Mouse (Mus musculus): ENCODE results near the gene Cinp. TPM values are rescaled to one million over a fixed set of nuclear protein-coding genes. Genes with fewer than 3 reads are reported as not detected.

Cinp gene
- 10 to 100 TPM; 38.4 to 45.4 (median 43.2) TPM for polyA plus RNA-seq (2017; shearing (Covaris generic))

- peak; percentile 97 for ATAC-seq
These were observed at the start of gene Cinp, which contains the start of gene Tecpr2 for GRCm38 (mm10) chr12:110889036-110890020. TSS of gene Cinp (minus strand) at chr12:110889145. TSS of gene Tecpr2 (plus strand) at chr12:110889264.

- no peak for ATAC-seq
These were observed 48.6 kb upstream of the Cinp start for GRCm38 (mm10) chr12:110937496-110937895.

GRCm38 (mm10) chr12:110935983-110936620 is 47.2 kb upstream of the Cinp start:
- peak; percentile 47 for ATAC-seq

- peak; percentile 28 for ATAC-seq
These were observed 43.9 kb upstream of the Cinp start for GRCm38 (mm10) chr12:110932820-110933219.

GRCm38 (mm10) chr12:110921572-110921971 is 32.6 kb upstream of the Cinp start:
- no peak for ATAC-seq

- ATAC-seq, result no peak
These were observed 31.3 kb upstream of the Cinp start for GRCm38 (mm10) chr12:110920254-110920653.

GRCm38 (mm10) chr12:110915761-110916160 is 26.8 kb upstream of the Cinp start:
- ATAC-seq, result no peak

- no peak for ATAC-seq
These were observed 21.0 kb upstream of the Cinp start for GRCm38 (mm10) chr12:110909962-110910361.

- no peak for ATAC-seq
These were observed 18.9 kb upstream of the Cinp start for GRCm38 (mm10) chr12:110907845-110908244.

GRCm38 (mm10) chr12:110903536-110903935 is 14.6 kb upstream of the Cinp start:
- no peak for ATAC-seq

- no peak for ATAC-seq
These were observed 13.2 kb upstream of the Cinp start for GRCm38 (mm10) chr12:110902106-110902505.

GRCm38 (mm10) chr12:110891887-110892286 is 2.9 kb upstream of the Cinp start:
- ATAC-seq, result no peak

- no peak for ATAC-seq
These were observed 339 bp downstream of the Cinp start for GRCm38 (mm10) chr12:110888606-110889005.

GRCm38 (mm10) chr12:110888106-110888505 is 839 bp downstream of the Cinp start:
- peak; percentile 2 for ATAC-seq

- ATAC-seq, result no peak
These were observed 3.7 kb downstream of the Cinp start for GRCm38 (mm10) chr12:110885251-110885650.

GRCm38 (mm10) chr12:110882291-110882690 is 6.7 kb downstream of the Cinp start:
- no peak for ATAC-seq

GRCm38 (mm10) chr12:110875351-110875750 is 13.6 kb downstream of the Cinp start:
- ATAC-seq, result no peak

GRCm38 (mm10) chr12:110871247-110871646 is 17.7 kb downstream of the Cinp start:
- no peak for ATAC-seq

GRCm38 (mm10) chr12:110870107-110870506 is 18.8 kb downstream of the Cinp start:
- ATAC-seq, result no peak

GRCm38 (mm10) chr12:110865989-110866388 is 23.0 kb downstream of the Cinp start:
- no peak for ATAC-seq

GRCm38 (mm10) chr12:110865571-110865970 is 23.4 kb downstream of the Cinp start:
- ATAC-seq, result no peak

GRCm38 (mm10) chr12:110864008-110864407 is 24.9 kb downstream of the Cinp start:
- ATAC-seq, result no peak

- ATAC-seq, result peak; percentile 52
These were observed 27.7 kb downstream of the Cinp start for GRCm38 (mm10) chr12:110861256-110861655.

- ATAC-seq, result no peak
These were observed 28.7 kb downstream of the Cinp start for GRCm38 (mm10) chr12:110860293-110860692.
